Mouse (Mus musculus) neural tube, embryonic 13.5 days (tissue): Measurements from ENCODE around the gene Nelfb. TPM values are rescaled to one million over a fixed set of nuclear protein-coding genes. Genes with fewer than 3 reads are reported as not detected.
A peak's percentile ranks its signal among the peaks of the same experiment; 100 is the strongest.

ENCODE experiments used
- ATAC-seq: fragments of 200-750 bp; cut with Nextera tagmentation; 2 replicates; pipeline ENCODE4 v1.8.0; 2017; ENCODE audit warnings: low read depth, mild to moderate bottlenecking, moderate TSS enrichment, moderate library complexity
- H3K27ac ChIP-seq: fragments of 300-500 bp; sonication (generic); replicated peaks from 2 replicates; pipeline ENCODE4 v1.5.1; 2015; ENCODE audit warnings: moderate library complexity, mild to moderate bottlenecking, inconsistent platforms
- H3K27me3 ChIP-seq: fragments of 300-500 bp; sonication (generic); 2 replicates; pipeline ENCODE4 v1.6.1; 2015; ENCODE audit warnings: mild to moderate bottlenecking, inconsistent platforms
- H3K36me3 ChIP-seq: fragments of 300-500 bp; sonication (generic); 2 replicates; pipeline ENCODE4 v1.6.1; 2015; ENCODE audit warnings: mild to moderate bottlenecking, inconsistent platforms
- H3K4me1 ChIP-seq: fragments of 300-500 bp; sonication (generic); replicated peaks from 2 replicates; pipeline ENCODE4 v1.6.1; 2015; ENCODE audit warnings: inconsistent platforms
- H3K4me2 ChIP-seq: fragments of 300-500 bp; sonication (generic); 2 replicates; pipeline ENCODE4 v1.6.1; 2015; ENCODE audit warnings: inconsistent platforms, mild to moderate bottlenecking, moderate library complexity
- H3K4me3 ChIP-seq: fragments of 300-500 bp; sonication (generic); 2 replicates; pipeline ENCODE4 v1.5.1; 2015; ENCODE audit warnings: mild to moderate bottlenecking, inconsistent platforms
- H3K9ac ChIP-seq: fragments of 300-500 bp; sonication (generic); 2 replicates; pipeline ENCODE4 v1.6.1; 2015; ENCODE audit warnings: moderate library complexity, mild to moderate bottlenecking, inconsistent platforms
- H3K9me3 ChIP-seq: fragments of 300-500 bp; sonication (generic); 2 replicates; pipeline ENCODE4 v1.6.1; 2016; ENCODE audit warnings: inconsistent platforms
- WGBS: fragments of 180-500 bp; shearing (Covaris S2); methylation state at CpG from one replicate; pipeline ENCODE4 v1.1.7; 2015; 5-methylcytosine and 5-hydroxymethylcytosine counted together
- polyA plus RNA-seq: library from polyadenylated mRNA; unstranded; fragments of >200 nt; fragmentation: Nextera tagmentation; extraction: Ambion mirVana; gene quantifications from 2 replicates; pipeline ENCODE4 v1.2.1, GENCODE M21; 2015

Gene Nelfb
- polyA plus RNA-seq, 1 experiment from 2014 or later = 95.1 TPM

DNA sequence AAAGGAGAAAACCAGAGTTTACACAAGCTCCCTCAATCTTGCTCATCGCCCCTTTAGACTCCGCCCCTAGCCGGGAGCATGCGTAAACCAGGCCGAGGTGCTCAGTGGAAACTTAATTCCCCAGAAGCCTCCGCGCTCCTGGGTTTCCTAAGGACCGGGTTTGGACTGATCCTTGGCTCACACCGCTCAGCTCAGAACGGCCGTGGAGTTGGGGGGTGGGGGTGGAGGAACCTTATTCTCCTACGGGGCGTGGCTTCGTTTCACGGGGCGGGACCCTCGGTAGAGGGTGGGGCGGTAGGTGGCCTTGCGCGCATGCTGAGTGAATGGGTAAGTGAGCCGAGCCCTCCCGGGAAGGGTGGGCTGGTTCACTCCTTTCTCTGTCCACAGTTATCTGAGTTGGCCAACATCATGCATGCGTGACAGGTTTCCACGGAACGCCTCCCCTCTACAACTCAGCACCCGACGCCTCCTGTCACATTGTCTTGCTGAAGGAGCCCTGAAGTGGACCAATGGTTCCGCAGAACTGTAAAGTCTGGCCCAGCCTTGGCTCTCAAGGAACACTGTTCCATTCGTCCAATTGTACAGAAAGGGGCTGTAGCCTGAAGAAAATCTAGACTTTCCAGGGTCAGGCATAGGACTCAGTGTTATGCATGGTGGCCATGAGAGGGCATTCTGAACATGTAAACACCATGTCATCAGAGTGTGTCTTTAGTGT, 29.6 kb upstream of the Nelfb start:
- peaks cover 18% of the 10 kb centered on the region for H3K36me3 ChIP-seq
- no peaks in the 10 kb centered on the region for H3K9me3 ChIP-seq
- peaks cover 33% of the 10 kb centered on the region for H3K4me1 ChIP-seq
- peak overlapping the region; percentile 87 for H3K9ac ChIP-seq
- H3K4me2 ChIP-seq = peak overlapping the region; percentile 85
- peaks cover 11% of the 10 kb centered on the region for H3K27me3 ChIP-seq
- H3K27ac ChIP-seq = peak overlapping the region; percentile 69
- 1% methylated on average over 29 of the region's 29 CpGs for WGBS
- peak overlapping the region; percentile 67 for H3K4me3 ChIP-seq
- ATAC-seq = peak; percentile 80

GRCm38 (mm10) chr2:25240310-25240709, 29.0 kb upstream of the Nelfb start:
- H3K4me3 ChIP-seq = peak overlapping the region; percentile 67
- H3K27ac ChIP-seq = peak overlapping the region; percentile 69
- H3K9ac ChIP-seq = peak overlapping the region; percentile 87
- 53% methylated on average over 8 of the region's 8 CpGs for WGBS
- peaks cover 33% of the 10 kb centered on the region for H3K4me1 ChIP-seq
- peak; percentile 2; the same call in 1 of the 2 replicates for ATAC-seq
- no peaks in the 10 kb centered on the region for H3K9me3 ChIP-seq
- H3K36me3 ChIP-seq = peaks cover 12% of the 10 kb centered on the region; the same call in 1 of the 2 replicates
- peak overlapping the region; percentile 85 for H3K4me2 ChIP-seq
- H3K27me3 ChIP-seq = peaks cover 11% of the 10 kb centered on the region

DNA sequence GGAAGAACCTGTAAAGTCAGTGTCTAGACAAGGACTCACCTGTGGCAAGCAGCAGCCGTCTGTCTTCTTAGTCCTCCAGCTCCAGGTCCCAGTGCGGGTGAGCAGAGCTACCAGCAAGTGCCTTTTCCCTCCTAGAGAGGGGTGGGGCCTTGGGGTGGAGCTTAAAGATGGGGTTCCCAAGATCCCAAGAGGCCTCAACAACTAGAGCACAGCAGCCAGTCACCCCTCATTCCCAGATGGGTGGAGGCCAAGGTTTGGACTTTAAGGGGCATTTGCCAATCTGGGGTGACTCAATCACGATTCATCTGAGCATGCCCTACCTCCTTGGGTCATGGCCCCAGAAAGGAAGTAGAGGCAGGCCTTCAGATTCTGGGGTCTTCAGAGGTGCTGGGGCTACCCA, 28.5 kb upstream of the Nelfb start:
- H3K9me3 ChIP-seq = no peaks in the 10 kb centered on the region
- H3K4me3 ChIP-seq = no peak overlapping the region
- peaks cover 11% of the 10 kb centered on the region for H3K27me3 ChIP-seq
- no peak overlapping the region for H3K9ac ChIP-seq
- ATAC-seq = no peak
- WGBS = 88% methylated on average over 3 of the region's 3 CpGs
- peaks cover 33% of the 10 kb centered on the region for H3K4me1 ChIP-seq
- 0 out of 2 replicates have a peak, but pooled peaks cover 7% of the 10 kb centered on the region for H3K36me3 ChIP-seq
- no peak overlapping the region for H3K27ac ChIP-seq
- H3K4me2 ChIP-seq = no peak overlapping the region

DNA sequence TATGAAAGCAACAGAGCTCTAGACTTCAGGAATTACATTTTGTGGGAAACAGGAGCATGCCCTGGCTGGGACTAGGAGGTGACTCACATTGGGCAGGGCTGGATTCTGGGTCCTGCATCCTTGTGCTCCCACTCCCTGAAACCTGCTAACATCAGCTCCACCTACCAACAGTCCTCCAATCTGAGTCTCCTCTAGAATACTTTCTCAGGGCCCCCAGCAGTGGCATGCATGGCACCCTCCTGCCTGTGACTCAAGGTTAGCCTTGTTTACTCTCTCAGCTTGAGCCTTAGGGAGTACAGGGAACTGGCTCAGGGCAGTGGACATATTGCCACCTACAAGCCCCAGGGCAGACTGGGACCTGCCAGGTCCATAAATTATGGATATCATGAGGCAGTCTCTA, 26.8 kb upstream of the Nelfb start:
- no peak overlapping the region for H3K27ac ChIP-seq
- H3K4me2 ChIP-seq = no peak overlapping the region
- H3K4me1 ChIP-seq = peaks cover 27% of the 10 kb centered on the region
- H3K9me3 ChIP-seq = no peaks in the 10 kb centered on the region
- no peak overlapping the region for H3K4me3 ChIP-seq
- peaks cover 10% of the 10 kb centered on the region for H3K27me3 ChIP-seq
- no peak for ATAC-seq
- H3K9ac ChIP-seq = no peak overlapping the region
- no peaks in the 10 kb centered on the region for H3K36me3 ChIP-seq

DNA sequence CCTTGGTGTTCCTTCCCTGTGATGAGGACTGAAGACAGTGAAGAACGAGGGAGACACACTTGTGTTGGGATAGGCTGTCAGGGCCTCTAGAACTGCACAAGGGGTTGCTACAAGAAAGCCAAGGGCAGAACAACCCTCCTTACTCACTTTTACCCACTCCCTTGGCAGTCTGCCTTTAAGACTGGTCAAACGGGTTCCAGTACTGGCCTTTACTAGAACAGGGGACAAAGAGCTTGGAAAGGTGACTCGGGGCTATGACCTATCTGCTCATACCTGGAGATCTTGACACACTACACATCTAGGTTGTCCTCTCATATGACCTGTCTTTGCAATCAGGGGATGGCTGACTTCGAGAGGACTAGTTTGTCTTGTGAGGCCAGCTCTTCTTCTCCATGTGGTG, 26.2 kb upstream of the Nelfb start:
- H3K4me1 ChIP-seq = peaks cover 22% of the 10 kb centered on the region
- no peak overlapping the region for H3K4me3 ChIP-seq
- no peak for ATAC-seq
- no peak overlapping the region for H3K4me2 ChIP-seq
- no peak overlapping the region for H3K9ac ChIP-seq
- no peaks in the 10 kb centered on the region for H3K36me3 ChIP-seq
- peaks cover 6% of the 10 kb centered on the region for H3K27me3 ChIP-seq
- H3K27ac ChIP-seq = no peak overlapping the region
- no peaks in the 10 kb centered on the region for H3K9me3 ChIP-seq
- 68% methylated on average over 4 of the region's 4 CpGs for WGBS

DNA sequence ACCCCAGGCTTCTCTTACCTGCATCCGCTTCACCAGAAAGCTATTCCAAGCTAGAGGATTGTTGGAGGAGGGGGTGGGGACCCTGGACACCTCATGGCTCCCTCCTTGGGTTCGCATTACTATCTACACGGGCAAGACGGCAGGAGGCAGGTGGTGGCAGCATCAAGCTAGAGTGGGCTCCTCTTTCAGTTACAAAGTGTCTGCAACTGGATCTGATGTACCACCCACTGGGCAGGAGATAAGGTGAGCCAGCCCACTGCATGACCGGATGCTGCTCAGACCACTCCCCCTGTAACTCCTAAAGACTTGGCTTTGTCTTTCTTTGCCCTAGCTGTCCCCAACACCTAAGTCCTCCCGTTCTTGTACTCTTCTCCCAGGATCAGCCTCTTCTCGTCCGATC, 25.3 kb upstream of the Nelfb start, which contains the start of gene Rnf224:
TSS of gene Rnf224 (minus strand) at position 174 of the 400 bp plus-strand sequence.
- Histone ChIP-seq H3K4me3 (no peak within 1 kb of the TSS), H3K9me3 (no peaks in the 10 kb centered on the region), H3K36me3 (no peaks in the 10 kb centered on the region), H3K4me2 (no peak within 1 kb of the TSS), H3K4me1 (peaks cover 13% of the 10 kb centered on the region), H3K27ac (no peak within 1 kb of the TSS), H3K9ac (no peak within 1 kb of the TSS), H3K27me3 (peaks cover 6% of the 10 kb centered on the region)
- 37% methylated on average over 8 of the region's 8 CpGs for WGBS
- no peak for ATAC-seq

GRCm38 (mm10) chr2:25234551-25235220, 23.4 kb upstream of the Nelfb start:
- Histone ChIP-seq H3K27me3 (no peaks in the 10 kb centered on the region; the same call in 1 of the 2 replicates), H3K4me3 (no peak overlapping the region), H3K27ac (no peak overlapping the region), H3K4me2 (no peak overlapping the region), H3K36me3 (no peaks in the 10 kb centered on the region), H3K9ac (no peak overlapping the region), H3K9me3 (no peaks in the 10 kb centered on the region), H3K4me1 (no peaks in the 10 kb centered on the region)
- no peak for ATAC-seq
- WGBS = 81% methylated on average over 5 of the region's 5 CpGs

DNA sequence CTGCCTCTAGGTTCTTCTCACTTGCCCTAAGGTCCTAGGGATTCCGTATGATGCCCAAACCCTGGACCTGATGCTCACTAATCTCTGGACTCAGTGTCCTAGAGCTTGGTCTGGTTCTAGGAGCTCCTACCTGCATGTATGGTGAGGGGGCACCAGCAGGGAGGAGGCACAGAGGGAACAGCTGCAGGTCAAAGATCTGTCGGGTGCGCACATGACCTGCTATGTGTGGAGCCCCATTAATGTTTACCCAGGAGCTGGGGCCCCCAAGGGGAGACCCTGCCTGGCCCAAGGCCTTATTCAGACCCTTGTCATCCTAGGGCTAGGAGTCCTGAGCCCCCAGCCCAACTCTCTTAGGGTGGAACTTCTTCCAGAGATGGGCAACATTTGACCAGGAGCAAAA, 22.8 kb upstream of the Nelfb start, which contains the start of gene Slc34a3:
TSS of gene Slc34a3 (minus strand) at position 315 of the 400 bp plus-strand sequence.
- Histone ChIP-seq H3K27me3 (no peaks in the 10 kb centered on the region; the same call in 1 of the 2 replicates), H3K4me1 (peaks cover 1% of the 10 kb centered on the region), H3K9ac (no peak within 1 kb of the TSS), H3K27ac (no peak within 1 kb of the TSS), H3K4me3 (no peak within 1 kb of the TSS), H3K36me3 (no peaks in the 10 kb centered on the region), H3K9me3 (no peaks in the 10 kb centered on the region), H3K4me2 (no peak within 1 kb of the TSS)
- no peak for ATAC-seq
- WGBS = 79% methylated on average over 3 of the region's 3 CpGs

DNA sequence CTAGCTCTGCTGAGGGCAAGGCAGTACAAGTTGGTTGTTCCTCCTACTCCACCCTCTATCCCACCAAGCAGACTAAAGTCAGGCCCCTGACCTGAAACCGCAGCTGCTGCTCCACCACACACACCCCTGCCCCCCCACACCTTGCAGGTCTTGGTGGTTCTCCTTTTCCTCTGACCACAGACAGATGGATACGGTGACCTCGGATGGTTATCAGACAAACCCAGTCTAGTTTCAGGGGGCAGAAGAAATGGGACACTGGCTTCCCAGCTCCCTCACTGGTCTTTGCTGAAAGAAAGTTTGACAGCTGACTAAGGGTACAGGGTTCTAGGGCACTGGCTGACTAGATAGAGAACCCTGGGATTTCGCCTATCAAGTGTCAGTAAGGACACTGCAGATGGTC, 22.1 kb upstream of the Nelfb start:
- WGBS = 82% methylated on average over 4 of the region's 4 CpGs
- Histone ChIP-seq H3K27me3 (no peaks in the 10 kb centered on the region; the same call in 1 of the 2 replicates), H3K4me1 (peaks cover 8% of the 10 kb centered on the region), H3K27ac (no peak overlapping the region), H3K9me3 (no peaks in the 10 kb centered on the region), H3K36me3 (no peaks in the 10 kb centered on the region), H3K9ac (no peak overlapping the region), H3K4me3 (no peak overlapping the region), H3K4me2 (no peak overlapping the region)
- ATAC-seq = no peak

DNA sequence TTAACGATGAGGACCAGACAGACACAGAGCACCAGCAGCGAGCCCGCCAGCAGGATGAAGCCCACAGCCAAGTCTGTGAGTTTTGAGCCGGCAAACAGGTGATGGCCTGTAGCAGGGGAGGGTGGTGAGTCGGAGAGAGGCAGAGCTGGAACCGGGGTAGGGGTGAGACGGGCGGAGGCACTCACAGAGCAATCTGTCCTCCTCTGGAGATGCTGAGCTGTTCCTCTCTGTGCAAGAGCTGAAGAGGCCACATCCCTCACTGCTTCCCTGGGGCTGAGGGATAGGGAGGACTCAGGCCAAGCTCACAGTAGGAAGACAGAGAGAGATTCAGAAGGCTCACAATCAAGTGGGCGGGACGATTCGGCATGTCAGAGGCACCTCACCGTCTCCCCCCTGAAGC, 19.7 kb upstream of the Nelfb start:
- Histone ChIP-seq H3K27ac (no peak overlapping the region), H3K4me3 (no peak overlapping the region), H3K4me1 (peaks cover 10% of the 10 kb centered on the region), H3K9me3 (no peaks in the 10 kb centered on the region), H3K27me3 (no peaks in the 10 kb centered on the region; the same call in 1 of the 2 replicates), H3K9ac (no peak overlapping the region; the same call in 1 of the 2 replicates), H3K36me3 (no peaks in the 10 kb centered on the region), H3K4me2 (no peak overlapping the region)
- WGBS = 63% methylated on average over 12 of the region's 12 CpGs
- ATAC-seq = no peak

DNA sequence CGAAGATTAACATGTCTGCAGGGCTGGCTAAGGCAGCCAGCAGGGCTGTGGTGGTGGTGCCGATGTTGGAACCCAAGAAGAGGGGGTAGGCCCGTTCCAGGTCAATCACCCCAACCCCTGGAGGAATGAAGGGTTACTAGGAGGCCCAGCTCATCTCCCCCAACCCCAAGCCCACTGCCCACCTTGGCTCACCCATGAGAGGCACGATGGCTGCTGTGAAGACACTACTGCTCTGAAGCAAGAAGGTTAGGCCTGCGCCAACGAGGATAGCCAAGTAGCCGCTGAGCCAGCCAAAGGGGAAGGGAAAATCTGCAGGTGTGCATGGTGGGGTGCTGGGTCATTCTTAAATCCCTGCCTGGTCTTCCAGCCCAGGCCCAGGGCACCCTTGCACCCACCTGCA, 19.3 kb upstream of the Nelfb start:
- Histone ChIP-seq H3K4me1 (peaks cover 14% of the 10 kb centered on the region), H3K4me2 (no peak overlapping the region), H3K4me3 (no peak overlapping the region), H3K9me3 (no peaks in the 10 kb centered on the region), H3K36me3 (no peaks in the 10 kb centered on the region), H3K27ac (no peak overlapping the region), H3K27me3 (no peaks in the 10 kb centered on the region; the same call in 1 of the 2 replicates), H3K9ac (no peak overlapping the region; the same call in 1 of the 2 replicates)
- 91% methylated on average over 7 of the region's 7 CpGs for WGBS
- ATAC-seq = no peak

- H3K9ac ChIP-seq = no peak overlapping the region
- H3K27ac ChIP-seq = no peak overlapping the region
- 85% methylated on average over 5 of the region's 5 CpGs for WGBS
- ATAC-seq = no peak
- no peaks in the 10 kb centered on the region for H3K9me3 ChIP-seq
- no peaks in the 10 kb centered on the region for H3K36me3 ChIP-seq
- H3K4me3 ChIP-seq = no peak overlapping the region
- no peak overlapping the region for H3K4me2 ChIP-seq
- H3K27me3 ChIP-seq = no peaks in the 10 kb centered on the region; the same call in 1 of the 2 replicates
- H3K4me1 ChIP-seq = peaks cover 18% of the 10 kb centered on the region
These were observed 18.3 kb upstream of the Nelfb start for GRCm38 (mm10) chr2:25229582-25229981.
